Mouse (Mus musculus) megakaryocyte-erythroid progenitor cell, adult 5-6 weeks (primary cell): ENCODE data around the gene Cib2. TPM values are rescaled to one million over a fixed set of nuclear protein-coding genes. Genes with fewer than 3 reads are reported as not detected.
"Not testable (repeated sequence)": the region's sequence is repeated elsewhere in the genome, so short reads cannot be mapped to it uniquely, and the experiment has no call there.

Experiments
- ATAC-seq: replicated peaks from 2 replicates; pipeline ENCODE4 v1.8.0; 2016; ENCODE audit warnings: mild to moderate bottlenecking, inconsistent platforms; ENCODE audit not compliant: severe bottlenecking, poor library complexity, low FRiP score, low TSS enrichment
- total RNA-seq, 2 experiments: library from RNA; stranded (forward) in 1 of 2; stranded (reverse) in 1 of 2; fragments of 200-1000, 215-1000 nt in 1 of 2; fragments of >200 nt in 1 of 2; fragmentation: Nextera tagmentation in 1 of 2; gene quantifications; 2 replicates each; pipeline ENCODE4 v1.2.3; 2014 to 2017

Gene Cib2
- not detected in 2 replicates for total RNA-seq (2014; fragmentation: Nextera tagmentation)
- not detected in 2 replicates for total RNA-seq (2017)

DNA sequence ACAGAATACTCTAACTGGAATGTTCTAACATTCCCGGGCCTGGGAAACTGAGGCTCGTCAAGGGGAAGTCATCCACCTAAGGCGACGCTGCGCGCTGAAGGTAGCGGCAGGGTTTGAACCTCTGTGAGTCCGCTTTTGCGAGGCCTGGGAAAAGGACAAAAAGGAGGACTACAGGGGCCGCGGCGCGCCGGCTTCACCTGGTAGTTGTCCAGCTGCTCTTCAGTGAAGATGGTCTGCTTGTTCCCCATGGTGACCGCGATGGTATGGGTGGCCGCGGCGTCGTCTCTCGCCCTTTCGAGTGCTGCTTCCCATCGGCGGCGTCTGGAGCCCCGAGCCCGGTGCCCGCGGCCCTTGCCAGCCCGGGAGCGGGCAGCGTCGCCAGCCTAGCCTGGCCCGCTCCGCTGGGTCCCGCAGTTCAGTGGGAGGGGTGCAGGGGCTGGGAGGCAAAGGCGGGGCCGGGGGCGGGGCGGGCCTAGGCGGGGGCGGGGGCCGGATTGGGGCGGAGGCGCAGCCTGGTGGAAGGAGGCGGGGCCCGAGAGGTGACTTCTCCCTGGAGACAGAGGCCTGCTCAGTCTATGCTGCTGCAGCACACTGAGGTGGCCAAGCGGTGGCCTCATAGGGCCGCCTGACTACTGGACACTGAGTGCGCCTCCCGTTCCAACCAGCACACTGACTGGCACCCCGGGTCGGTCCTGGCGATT, at the start of gene Cib2:
Gene Cib2, minus strand, starts transcription at position 448 of the 701 bp plus-strand sequence.
- ATAC-seq = peak; percentile 96

DNA sequence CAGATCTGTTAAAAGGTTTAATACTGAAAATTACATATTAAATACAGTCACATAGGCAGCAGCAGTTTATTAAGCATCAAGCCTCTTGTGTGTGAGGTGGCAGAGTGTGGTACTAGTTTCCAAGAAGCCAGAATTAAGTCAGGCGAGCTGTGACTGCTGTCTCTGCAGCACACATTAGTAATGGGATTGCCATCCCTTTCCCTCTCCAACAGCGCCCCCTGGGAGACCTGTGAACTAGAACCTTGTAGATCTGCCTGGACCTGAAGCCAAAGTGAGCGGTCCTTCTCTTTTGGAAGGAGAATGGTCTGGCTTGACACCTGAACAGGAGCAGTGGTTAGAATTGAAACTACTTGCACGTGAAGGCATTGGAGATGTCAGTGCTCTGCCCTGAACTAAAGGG, 44.9 kb upstream of the Cib2 start:
- ATAC-seq = peak; percentile 68

DNA sequence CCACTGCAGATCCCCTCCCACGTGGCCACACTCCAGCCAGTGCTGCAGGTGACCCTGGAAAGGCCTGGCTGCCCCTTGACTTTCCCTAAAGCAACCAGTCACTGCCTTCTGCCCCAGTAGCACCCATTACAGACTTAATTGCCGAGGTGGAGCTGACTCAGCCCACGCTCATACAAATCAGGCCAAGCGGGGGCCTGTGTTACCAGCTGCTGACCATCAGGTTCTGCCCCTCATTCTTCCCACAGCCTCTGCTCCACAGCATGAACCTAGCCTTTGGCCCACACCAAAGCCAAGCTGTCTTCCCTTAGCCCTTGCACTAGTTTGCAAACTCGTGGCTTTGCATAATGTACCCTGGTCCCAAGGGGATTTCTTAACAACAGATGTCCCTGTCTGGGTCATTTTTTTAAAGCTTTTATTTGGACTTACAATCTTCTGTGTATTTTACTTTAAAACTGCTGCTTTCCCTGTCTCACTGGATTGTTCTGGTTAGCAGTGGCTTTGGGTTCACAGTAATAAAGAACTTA, 44.2 kb upstream of the Cib2 start:
- no peak for ATAC-seq

DNA sequence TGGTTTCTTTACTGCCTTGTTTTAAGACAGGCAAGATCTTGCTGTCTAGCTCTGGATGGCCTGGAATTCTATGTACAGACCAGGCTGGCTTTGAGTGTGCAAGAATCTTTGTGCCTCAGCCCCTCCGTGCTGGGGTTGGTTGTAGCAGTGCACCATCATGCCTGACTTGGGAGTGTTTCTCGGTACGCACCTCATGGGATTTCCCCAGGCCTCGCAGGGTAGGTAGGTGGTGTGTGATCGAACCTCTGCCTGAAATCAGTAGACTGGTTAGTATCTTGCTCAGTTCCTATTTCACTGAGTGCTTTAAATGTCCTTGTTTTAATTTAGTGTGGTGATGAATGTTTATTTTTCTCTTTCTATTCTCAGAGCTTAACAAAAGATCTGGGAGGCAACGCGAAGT, 42.9 kb upstream of the Cib2 start:
- no peak for ATAC-seq

DNA sequence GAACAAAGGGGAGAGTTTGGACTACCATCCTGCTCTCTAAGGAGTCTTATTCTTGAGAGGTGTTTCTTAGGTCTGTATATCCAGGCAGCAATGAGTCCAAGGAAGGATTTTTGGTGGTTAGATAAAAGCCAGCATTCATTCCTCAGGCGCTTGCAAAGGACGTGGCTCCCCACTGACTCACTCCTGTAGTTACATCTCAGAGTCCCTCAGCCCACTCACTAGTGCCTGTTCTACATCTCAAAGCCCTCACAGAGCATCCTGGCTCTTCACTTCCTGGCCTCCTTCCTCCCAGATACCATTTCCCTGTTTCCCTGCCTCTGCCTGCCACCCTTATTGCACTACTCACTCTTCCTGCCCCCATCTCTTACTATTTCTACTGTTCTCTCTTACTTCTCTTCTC, 42.4 kb upstream of the Cib2 start:
- no peak for ATAC-seq

DNA sequence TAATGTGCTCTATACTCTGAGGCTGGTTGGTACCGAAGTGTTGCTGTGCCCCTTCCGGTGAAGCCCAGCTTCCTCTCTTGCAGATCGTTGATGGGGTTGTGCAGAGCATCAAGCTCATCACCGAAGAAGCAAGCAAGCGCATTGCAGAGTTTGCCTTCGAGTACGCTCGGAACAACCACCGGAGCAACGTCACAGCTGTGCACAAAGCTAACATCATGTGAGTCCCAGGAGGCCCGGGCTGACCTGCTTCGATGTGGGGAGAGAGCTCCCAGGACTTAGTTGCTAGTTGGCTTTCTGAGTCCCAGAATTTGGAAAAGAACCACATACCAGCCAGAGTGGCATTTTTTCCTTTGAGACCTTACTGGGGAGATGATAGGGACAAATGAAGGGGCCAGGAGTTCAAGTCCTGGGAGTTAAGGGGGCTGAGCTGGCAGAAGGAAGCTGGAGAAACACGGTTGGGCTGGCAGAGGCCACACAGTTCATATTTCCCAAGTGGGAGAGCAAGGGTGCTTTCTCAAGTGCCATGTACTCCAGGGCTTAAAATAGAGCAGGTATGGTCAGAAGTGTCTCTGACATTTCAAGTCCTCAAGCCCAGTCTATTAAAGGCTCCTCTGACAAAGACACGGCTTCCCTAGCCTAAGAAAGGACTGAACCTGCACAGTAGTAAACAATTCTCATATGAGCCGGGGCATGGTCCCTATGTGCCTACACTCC, 36.9 kb upstream of the Cib2 start:
- no peak for ATAC-seq

DNA sequence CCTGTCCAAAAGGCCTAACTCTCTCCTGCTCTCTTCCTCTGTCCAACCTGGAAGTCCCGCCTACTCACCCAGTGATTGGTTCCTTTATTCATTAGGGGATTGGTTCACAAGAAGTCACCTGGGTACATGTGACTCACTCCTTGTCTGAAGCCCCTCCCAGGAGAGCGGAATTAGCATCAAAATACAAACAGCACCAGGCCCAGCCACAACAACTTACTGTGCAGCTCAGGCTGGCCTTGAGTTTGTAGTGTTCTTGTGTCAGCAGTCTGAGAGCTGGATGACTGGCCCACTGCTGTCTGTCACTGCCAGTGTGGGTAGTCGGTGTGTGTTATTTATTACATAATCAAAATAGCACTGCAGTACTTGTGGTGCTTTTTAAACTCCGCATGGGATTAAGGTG, 33.6 kb upstream of the Cib2 start:
- ATAC-seq = not testable (repeated sequence)

DNA sequence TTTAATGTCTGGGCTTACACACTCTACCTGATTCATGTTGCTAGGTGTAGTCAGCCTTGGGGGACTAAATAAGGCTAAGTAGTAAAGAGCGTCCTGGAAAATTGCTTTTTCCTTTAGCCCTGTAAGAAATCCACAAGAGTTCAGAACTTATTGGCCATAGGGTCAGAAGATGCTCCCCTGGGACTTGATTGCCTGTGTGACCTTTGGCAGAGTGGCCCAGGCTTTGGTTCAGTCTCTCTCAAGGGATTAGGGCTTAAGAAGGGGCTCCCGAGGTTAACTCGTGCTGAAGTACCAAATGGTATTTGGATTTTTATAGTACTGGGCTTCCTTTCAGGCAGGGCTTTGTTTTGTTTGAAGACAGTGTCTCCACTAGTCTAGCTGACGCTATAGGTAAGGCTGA, 27.8 kb upstream of the Cib2 start:
- ATAC-seq = no peak

DNA sequence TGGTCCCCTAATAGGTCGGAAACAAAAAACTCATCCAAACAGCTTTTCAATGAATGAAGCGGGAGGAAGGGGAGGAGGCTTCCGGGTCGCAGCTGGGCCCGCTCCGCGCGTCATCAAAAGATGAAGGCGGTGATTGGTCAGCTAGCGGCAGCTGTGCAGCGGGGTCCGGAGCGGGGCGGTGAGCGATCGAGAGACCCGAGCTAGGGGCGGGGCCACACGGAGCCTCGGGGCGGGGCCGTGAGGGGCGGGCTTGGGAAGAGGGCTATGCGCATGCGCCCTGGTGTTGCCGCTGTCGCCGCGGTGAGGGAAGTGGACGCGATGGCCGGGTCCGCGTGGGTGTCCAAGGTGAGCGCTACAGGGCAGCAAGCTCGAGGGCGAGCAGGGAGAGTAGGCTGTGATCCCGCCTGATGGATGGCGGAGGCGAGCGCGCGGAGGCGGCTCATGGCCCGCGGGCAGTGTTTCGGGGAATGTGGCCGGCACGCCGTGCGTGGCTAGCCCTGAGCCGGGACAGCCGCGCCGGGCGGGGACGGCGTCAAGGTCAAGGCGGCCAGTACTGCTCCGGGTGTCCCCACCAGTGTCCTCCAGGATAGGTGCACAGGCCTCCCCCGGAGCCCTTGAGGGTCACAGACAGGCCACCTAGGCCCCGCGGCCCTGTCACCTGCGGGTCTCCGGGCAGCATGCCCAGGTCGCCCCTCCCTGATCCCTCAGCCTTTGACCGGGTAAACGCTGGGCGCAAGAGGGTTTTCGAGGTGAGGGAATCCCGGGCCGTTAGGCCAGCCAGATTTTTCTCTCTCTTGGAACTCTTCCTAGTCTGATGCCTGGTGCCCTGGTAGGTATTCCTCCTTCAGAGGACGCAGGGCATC, 26.4 kb upstream of the Cib2 start, which contains the start of gene Idh3a:
Gene Idh3a, plus strand, starts transcription at position 136 of the 863 bp plus-strand sequence.
- peak; percentile 92 for ATAC-seq

DNA sequence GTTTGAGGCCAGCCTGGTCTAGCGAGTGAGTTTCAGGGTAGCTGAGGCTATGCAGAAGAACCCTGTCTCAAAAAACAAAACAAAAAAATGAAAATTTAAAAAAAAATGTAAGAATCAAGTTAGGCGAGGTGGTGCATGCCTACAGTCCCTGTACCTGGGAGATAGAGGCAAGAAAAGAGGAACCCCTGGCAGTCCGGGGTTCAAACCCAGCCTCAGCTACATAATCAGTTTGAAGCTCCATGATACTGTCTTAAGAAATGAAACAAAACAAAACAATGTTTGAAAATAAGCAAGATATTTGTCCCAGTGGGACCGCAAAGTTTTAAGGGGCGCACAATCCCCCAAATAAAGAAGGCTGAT, 25.8 kb upstream of the Cib2 start:
- no peak for ATAC-seq

DNA sequence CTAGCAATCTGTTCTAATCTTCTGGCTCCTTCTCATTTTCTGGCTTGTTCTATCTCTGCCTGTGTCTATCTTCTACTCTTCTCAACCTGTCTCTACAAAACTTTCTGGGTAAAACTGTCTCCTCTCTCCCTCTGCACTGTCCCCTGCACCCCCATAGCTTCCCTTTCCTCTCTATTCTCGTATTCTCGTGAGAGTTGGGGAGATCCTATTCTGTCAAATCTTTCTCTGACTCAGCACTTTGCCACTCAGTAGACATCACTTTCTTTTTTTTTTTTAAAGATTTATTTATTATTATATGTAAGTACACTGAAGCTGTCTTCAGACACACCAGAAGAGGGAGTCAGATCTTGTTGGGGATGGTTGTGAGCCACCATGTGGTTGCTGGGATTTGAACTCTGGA, 24.1 kb upstream of the Cib2 start:
- ATAC-seq = not testable (repeated sequence)

DNA sequence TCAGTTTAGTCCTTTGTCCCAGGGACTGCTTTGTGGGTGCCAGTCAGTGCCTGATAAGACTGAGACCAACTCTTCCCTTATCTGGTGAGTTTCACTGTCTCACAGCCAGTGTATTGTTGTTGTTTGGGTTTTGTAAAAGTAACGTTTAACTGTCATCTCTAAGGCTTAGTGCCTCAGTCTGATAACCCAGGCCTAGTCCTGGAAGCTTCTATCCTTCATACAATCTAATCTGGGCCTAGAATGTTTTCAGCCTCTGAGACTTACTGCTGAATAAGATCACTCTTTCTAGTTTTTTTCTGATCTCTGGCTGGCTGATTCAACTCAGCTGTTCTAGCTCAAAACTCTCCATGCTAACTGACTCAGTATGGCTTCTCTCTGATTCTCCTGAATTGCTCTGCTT, 23.7 kb upstream of the Cib2 start:
- peak; percentile 77 for ATAC-seq

DNA sequence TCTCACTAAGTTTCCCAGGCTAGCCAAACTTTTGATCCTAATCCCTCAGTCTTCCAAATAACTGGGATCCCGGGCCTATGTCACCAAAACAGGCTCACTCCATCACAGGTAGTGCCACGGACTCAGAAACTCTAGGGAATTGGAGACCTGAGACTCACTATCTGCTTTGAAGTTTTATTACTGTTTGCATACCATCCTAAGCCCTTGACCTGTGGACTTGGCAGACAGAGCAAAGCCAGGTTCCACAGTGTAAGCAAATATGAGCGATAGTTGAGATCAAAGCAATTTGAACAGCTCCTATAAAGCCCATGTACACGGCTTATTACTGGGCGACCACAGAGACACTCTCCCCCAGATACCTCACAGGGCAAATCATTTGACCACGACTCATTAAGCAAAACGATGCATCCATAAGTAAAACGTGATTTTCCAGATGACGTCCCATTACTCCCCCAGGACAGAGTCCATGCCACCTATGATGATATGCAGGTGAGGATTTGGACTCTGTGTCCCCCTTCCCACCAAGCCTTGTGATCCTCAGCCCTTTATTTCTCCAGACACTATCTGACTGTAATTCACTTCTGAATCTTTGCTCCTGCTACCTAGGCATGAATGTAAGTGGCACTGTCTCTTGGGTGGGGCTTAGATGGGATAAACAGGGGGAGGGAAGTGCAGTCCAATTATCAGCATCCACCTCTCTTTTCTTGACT, 11.3 kb upstream of the Cib2 start:
- no peak for ATAC-seq

DNA sequence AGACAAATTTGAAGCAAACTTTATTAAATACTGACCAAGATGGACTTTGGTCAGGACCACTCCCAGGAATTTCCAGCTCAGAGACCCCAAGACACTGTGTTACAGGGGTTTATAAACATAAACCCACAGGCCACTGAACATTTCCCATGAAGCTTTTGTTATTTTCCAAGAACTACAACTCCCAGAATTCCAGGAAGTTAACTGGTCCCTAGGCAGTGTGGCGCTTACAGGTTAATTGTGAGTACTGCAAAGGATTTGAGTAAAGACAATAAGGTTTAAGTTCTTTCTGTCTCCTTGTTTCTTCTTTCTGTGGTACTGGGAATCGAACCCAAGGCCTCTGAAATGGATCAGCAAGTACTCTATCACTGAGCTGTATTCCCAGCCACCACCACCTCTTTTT, 8.7 kb upstream of the Cib2 start:
- ATAC-seq = no peak

DNA sequence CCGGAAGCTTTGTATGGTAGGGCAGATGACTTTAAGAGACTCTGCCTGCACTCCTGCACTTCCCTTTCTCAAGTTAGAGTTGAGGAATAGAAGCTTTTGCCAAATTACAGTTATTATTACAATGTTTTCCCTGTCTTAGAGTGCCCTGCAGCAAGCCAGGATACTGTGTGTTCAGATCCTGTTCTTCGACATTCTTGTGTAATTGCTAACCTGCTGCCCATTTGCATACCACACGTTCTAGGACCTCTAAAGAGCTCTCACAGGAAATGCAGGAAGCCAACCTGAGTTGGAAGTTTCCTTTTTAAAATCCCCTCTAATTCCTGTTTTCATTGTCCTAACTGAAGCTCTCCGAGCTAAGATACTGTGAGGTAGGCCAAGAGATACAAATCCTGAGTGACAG, 6.9 kb upstream of the Cib2 start:
- no peak for ATAC-seq

DNA sequence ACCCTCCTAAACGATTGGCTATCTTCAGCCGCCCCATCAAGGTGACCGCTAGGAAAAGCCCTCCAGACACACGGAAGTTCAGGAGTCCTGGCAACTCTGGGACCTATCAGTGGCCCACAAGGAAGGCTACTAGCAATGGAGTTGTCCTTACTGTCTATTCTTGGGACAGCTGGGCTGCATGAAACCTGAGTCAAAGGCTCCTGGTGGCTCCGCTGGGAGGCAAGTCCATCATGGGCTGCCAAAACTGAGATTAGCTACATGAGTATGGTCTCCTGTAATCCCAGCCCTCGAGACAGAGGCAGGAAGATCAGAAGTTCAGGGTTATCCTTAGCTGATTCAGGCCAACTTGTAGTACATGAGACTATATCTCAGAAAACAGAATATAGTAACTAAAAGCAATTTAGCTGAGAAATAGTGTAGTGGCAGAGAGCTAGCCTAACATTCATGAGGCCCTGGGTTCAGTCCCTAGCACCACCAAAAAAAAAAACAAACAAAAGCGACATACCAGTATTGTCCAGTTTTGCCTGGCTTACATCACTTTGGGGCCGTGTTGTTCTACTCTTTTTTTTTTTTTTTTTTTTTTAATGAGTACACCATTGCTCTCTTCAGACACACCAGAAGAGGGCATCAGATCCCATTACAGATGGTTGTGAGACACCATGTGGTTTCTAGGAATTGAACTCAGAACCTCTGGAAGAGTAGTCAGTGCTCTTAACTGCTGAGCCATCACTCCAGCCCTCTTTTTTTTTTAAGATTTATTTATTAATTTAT, 998 bp upstream of the Cib2 start:
- no peak for ATAC-seq

DNA sequence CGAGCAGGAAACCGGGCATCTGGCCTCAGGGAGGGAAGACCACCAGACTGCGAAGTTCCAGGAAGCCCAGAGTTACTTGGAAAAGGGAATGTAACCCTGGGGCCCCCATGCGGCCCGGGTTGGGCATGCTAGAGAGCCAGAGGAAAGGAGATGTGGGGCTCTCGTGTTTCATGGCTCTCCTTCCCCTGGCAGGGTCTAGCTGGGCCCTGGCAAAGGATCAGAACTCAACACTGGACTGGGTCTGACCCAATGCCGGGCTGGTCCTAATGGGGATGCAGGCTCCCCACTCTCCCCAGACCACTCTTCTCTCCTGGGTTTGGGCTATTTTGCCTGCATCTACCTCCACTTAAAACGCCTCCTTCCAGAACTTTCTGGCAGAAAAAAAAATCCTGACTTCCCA, 1.3 kb downstream of the Cib2 start:
- no peak for ATAC-seq

DNA sequence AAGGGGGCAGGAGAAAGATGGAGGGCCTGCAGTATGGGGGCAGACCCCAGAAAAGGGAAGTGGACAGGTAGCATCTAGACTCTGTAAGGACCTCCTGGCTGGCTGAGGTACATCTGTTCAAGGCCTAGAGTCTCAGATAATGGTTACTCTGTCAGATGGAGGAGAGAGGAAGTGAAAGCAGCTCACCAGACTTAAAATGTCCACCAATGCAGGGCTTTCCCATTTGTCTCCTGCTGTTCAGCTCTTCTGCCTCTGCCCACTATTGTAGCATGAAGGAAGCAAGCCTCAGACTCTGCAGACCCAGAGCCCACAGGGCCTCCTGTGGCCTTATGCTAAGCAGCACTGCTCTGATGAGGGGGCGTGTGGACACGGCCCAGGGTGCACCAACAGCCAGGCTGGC, 5.0 kb downstream of the Cib2 start:
- no peak for ATAC-seq

DNA sequence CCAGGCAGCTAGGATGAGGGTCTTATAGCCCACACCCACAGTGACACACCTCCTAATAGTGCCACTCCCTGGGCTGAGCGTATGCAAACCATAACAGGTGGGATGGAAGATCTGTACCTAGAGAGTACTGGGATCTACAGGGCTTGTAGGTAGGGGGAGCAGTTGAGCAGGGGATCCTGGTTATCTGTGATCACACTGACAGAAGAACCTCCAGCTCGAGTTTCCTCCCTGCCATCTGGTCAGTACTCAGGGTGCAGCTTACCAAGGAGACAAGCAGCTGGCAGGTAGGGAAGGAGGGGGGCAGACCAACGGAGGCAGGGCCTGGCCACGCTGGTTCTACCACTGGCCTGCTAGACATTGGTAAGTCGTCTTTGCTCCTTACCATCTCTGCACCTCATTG, 7.6 kb downstream of the Cib2 start:
- ATAC-seq = peak; percentile 89
